Mouse (Mus musculus): ENCODE measurements around the gene Rac2.

GRCm38 (mm10) chr15:78533346-78533835, 39.2 kb downstream of the Rac2 start:
- TF ChIP-seq CTCF (IDR thresholded peaks at IDR 0.05; ENCODE audit: low read depth, low read length) (no peak), POLR2A (IDR thresholded peaks at IDR 0.05; ENCODE audit: borderline replicate concordance, low read depth, low read length) (no peak)

Data from bone marrow macrophage, adult 2 months (primary cell).